Mouse (Mus musculus) liver, embryonic 15.5 days (tissue): Measurements from ENCODE around the gene Rcan1. TPM values are rescaled to one million over a fixed set of nuclear protein-coding genes. Genes with fewer than 3 reads are reported as not detected.

Source experiments
- ATAC-seq: fragments of 200-750 bp; cut with Nextera tagmentation; 2 replicates; pipeline ENCODE4 v1.8.0; 2017; ENCODE audit warnings: moderate number of reproducible peaks, mild to moderate bottlenecking, moderate library complexity; ENCODE audit not compliant: insufficient read depth
- H3K27ac ChIP-seq: fragments of 300-500 bp; sonication (generic); replicated peaks from 2 replicates; pipeline ENCODE4 v1.5.1; 2015; ENCODE audit warnings: mild to moderate bottlenecking, inconsistent platforms
- H3K27me3 ChIP-seq: fragments of 300-500 bp; sonication (generic); 2 replicates; pipeline ENCODE4 v1.6.1; 2015; ENCODE audit warnings: mild to moderate bottlenecking, inconsistent platforms
- H3K36me3 ChIP-seq: fragments of 300-500 bp; sonication (generic); replicated peaks from 2 replicates; pipeline ENCODE4 v1.6.1; 2015; ENCODE audit warnings: moderate library complexity, mild to moderate bottlenecking, inconsistent platforms
- H3K4me1 ChIP-seq: fragments of 300-500 bp; sonication (generic); replicated peaks from 2 replicates; pipeline ENCODE4 v1.6.1; 2015; ENCODE audit warnings: inconsistent platforms
- H3K4me2 ChIP-seq: fragments of 300-500 bp; sonication (generic); 2 replicates; pipeline ENCODE4 v1.6.1; 2015; ENCODE audit warnings: moderate library complexity, mild to moderate bottlenecking, inconsistent platforms
- H3K4me3 ChIP-seq: fragments of 300-500 bp; sonication (generic); replicated peaks from 2 replicates; pipeline ENCODE4 v1.5.1; 2015; ENCODE audit warnings: mild to moderate bottlenecking, inconsistent platforms
- H3K9ac ChIP-seq: fragments of 300-500 bp; sonication (generic); 2 replicates; pipeline ENCODE4 v1.6.1; 2015; ENCODE audit warnings: moderate library complexity, mild to moderate bottlenecking, inconsistent platforms
- H3K9me3 ChIP-seq: fragments of 300-500 bp; sonication (generic); replicated peaks from 2 replicates; pipeline ENCODE4 v1.6.1; 2016; ENCODE audit warnings: inconsistent platforms
- WGBS: fragments of 180-500 bp; shearing (Covaris S2); methylation state at CpG from one replicate; pipeline ENCODE4 v1.1.7; 2015; ENCODE audit warnings: mixed read lengths; ENCODE audit not compliant: insufficient replicate concordance; 5-methylcytosine and 5-hydroxymethylcytosine counted together
- polyA plus RNA-seq: library from polyadenylated mRNA; unstranded; fragments of >200 nt; fragmentation: Nextera tagmentation; extraction: Ambion mirVana; gene quantifications from 2 replicates; pipeline ENCODE4 v1.2.1, GENCODE M21; 2015

Rcan1 gene
- polyA plus RNA-seq, 1 experiment from 2014 or later: 9.3 TPM

GRCm38 (mm10) chr16:92365477-92365876, 105.2 kb downstream of the Rcan1 start:
- H3K4me1 ChIP-seq: peaks cover 17% of the 10 kb centered on the region
- WGBS: 64% methylated on average over 7 of the region's 7 CpGs
- H3K9ac ChIP-seq: no peak overlapping the region
- no peak overlapping the region for H3K4me2 ChIP-seq
- no peaks in the 10 kb centered on the region for H3K9me3 ChIP-seq
- no peak overlapping the region for H3K27ac ChIP-seq
- H3K27me3 ChIP-seq: peaks cover 24% of the 10 kb centered on the region
- no peaks in the 10 kb centered on the region for H3K36me3 ChIP-seq
- no peak overlapping the region for H3K4me3 ChIP-seq
- ATAC-seq: no peak

- no peaks in the 10 kb centered on the region for H3K9me3 ChIP-seq
- H3K27ac ChIP-seq: no peak overlapping the region
- no peak for ATAC-seq
- no peaks in the 10 kb centered on the region for H3K4me1 ChIP-seq
- no peak overlapping the region for H3K4me2 ChIP-seq
- WGBS: 65% methylated on average over 7 of the region's 7 CpGs
- H3K36me3 ChIP-seq: no peaks in the 10 kb centered on the region
- H3K27me3 ChIP-seq: peaks cover 36% of the 10 kb centered on the region; the same call in 1 of the 2 replicates
- H3K9ac ChIP-seq: no peak overlapping the region
- no peak overlapping the region for H3K4me3 ChIP-seq
Observed at GRCm38 (mm10) chr16:92360711-92361110, 110.0 kb downstream of the Rcan1 start.

- Histone ChIP-seq H3K27me3 (peaks cover 36% of the 10 kb centered on the region; the same call in 1 of the 2 replicates), H3K4me2 (no peak within 1 kb of the TSS), H3K9ac (no peak within 1 kb of the TSS), H3K4me3 (no peak within 1 kb of the TSS), H3K9me3 (no peaks in the 10 kb centered on the region), H3K27ac (no peak within 1 kb of the TSS), H3K36me3 (no peaks in the 10 kb centered on the region), H3K4me1 (no peaks in the 10 kb centered on the region)
- 44% methylated on average over 9 of the region's 9 CpGs for WGBS
- ATAC-seq: no peak
Observed at GRCm38 (mm10) chr16:92359229-92359628, 111.4 kb downstream of the Rcan1 start, which contains the start of gene Kcne1. Kcne1 (minus strand) TSS chr16:92359468.

DNA sequence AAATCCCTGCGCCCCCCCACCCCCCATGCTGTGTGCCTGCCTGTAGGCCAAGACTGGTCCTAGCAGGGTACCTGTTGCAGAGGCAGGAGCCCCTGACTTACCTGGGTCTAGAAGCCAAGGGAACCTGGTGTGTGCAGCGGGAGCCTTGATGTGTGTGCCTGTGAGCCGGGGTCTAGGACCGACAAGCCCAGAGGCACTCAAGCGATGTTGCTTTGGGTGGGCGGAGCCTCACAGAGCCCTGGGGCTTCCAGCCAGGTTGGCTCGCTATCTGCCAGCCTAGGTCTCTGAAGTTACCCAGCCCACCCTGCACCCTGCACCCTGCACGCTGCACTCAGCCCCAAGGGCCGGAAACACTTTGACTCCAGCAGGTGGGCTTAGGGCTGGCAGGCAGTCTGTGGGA, 111.9 kb downstream of the Rcan1 start:
- H3K27ac ChIP-seq: no peak overlapping the region
- H3K27me3 ChIP-seq: peaks cover 36% of the 10 kb centered on the region; the same call in 1 of the 2 replicates
- H3K4me3 ChIP-seq: no peak overlapping the region
- H3K9me3 ChIP-seq: no peaks in the 10 kb centered on the region
- H3K4me1 ChIP-seq: no peaks in the 10 kb centered on the region
- no peak overlapping the region for H3K4me2 ChIP-seq
- ATAC-seq: no peak
- 33% methylated on average over 9 of the region's 9 CpGs for WGBS
- H3K36me3 ChIP-seq: no peaks in the 10 kb centered on the region
- no peak overlapping the region for H3K9ac ChIP-seq

- no peaks in the 10 kb centered on the region for H3K36me3 ChIP-seq
- no peaks in the 10 kb centered on the region for H3K4me1 ChIP-seq
- no peak for ATAC-seq
- no peak overlapping the region for H3K4me2 ChIP-seq
- H3K27me3 ChIP-seq: peaks cover 35% of the 10 kb centered on the region; the same call in 1 of the 2 replicates
- H3K9me3 ChIP-seq: no peaks in the 10 kb centered on the region
- 72% methylated on average over 10 of the region's 10 CpGs for WGBS
- H3K27ac ChIP-seq: no peak overlapping the region
- no peak overlapping the region for H3K9ac ChIP-seq
- no peak overlapping the region for H3K4me3 ChIP-seq
Observed at GRCm38 (mm10) chr16:92357566-92357965, 113.1 kb downstream of the Rcan1 start.

DNA sequence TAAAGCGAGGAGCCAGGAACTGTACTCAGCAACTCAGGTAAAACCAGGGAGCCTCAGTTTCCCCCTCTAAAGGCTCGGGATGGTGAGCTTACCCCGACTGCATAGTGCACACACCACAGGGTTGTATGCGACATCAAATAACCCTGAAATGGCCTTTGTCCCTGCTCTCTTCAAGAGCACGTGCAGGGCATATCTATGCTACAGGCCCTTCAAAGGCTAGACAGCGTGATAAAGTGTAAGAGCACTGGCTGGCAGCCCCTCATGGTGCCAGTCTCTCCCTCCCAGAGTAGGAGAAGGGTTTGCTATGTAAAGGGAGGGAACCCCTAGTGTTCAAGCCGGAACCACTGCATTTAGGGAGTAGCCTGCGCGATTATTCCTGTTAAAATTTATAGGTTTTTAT, 113.6 kb downstream of the Rcan1 start:
- Histone ChIP-seq H3K4me1 (no peaks in the 10 kb centered on the region), H3K9me3 (no peaks in the 10 kb centered on the region), H3K4me3 (no peak overlapping the region), H3K4me2 (no peak overlapping the region), H3K9ac (no peak overlapping the region), H3K36me3 (no peaks in the 10 kb centered on the region), H3K27ac (no peak overlapping the region), H3K27me3 (peaks cover 30% of the 10 kb centered on the region; the same call in 1 of the 2 replicates)
- 67% methylated on average over 9 of the region's 9 CpGs for WGBS
- ATAC-seq: no peak

DNA sequence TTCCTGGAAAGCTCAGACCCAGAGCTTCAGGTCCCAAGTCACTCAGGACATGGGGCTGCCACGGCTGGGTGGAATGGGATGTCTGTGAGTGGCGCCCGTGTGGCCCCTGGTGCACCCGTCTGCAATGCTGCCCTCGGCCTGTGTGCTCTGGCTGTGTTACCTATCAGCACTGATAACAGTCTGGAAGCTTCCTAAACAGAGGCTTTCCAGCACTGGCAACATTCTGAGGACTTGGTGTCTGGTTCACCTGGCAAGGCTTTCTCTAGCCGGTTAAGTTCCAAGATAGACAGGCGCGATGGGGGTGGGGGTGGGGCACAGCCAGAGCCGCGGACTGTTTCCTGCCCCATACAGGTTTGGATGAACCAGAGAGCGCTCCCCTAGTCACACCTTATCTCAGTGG, 114.7 kb downstream of the Rcan1 start:
- Histone ChIP-seq H3K4me1 (no peaks in the 10 kb centered on the region), H3K9ac (no peak overlapping the region)
- 55% methylated on average over 11 of the region's 11 CpGs for WGBS

GRCm38 (mm10) chr16:92355366-92355765, 115.3 kb downstream of the Rcan1 start:
- H3K4me1 ChIP-seq: no peaks in the 10 kb centered on the region
- H3K4me2 ChIP-seq: no peak overlapping the region
- peaks cover 17% of the 10 kb centered on the region; the same call in 1 of the 2 replicates for H3K27me3 ChIP-seq
- H3K9ac ChIP-seq: no peak overlapping the region
- H3K36me3 ChIP-seq: no peaks in the 10 kb centered on the region
- H3K9me3 ChIP-seq: no peaks in the 10 kb centered on the region
- ATAC-seq: no peak
- H3K27ac ChIP-seq: no peak overlapping the region
- H3K4me3 ChIP-seq: no peak overlapping the region
- 36% methylated on average over 5 of the region's 5 CpGs for WGBS

More for the DNA sequence above, 114.7 kb downstream of the Rcan1 start:
- Histone ChIP-seq H3K27me3 (peaks cover 23% of the 10 kb centered on the region; the same call in 1 of the 2 replicates), H3K9me3 (no peaks in the 10 kb centered on the region), H3K27ac (no peak overlapping the region), H3K4me2 (no peak overlapping the region), H3K36me3 (no peaks in the 10 kb centered on the region), H3K4me3 (no peak overlapping the region)
- ATAC-seq: no peak

DNA sequence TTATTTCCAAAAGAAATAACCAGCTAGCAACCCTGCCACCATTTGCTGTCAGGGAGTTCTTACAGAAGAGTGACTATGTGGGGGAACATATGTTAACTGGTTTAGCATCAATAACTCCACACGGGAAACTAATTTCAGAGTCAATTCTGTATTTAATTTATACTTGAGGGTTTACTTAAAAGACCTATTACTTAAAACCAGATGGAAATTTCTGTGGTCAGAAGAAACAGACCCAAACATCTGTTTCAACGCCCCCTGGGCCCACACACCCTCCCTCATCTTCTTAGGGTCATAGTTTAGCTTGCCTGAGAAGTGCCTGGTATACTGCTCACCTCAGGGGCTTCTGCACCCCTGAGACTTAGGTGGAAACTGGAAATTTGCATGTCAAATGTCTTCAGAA, 116.8 kb downstream of the Rcan1 start:
- WGBS: 49% methylated on average over 2 of the region's 2 CpGs
- no peaks in the 10 kb centered on the region for H3K36me3 ChIP-seq
- H3K9ac ChIP-seq: no peak overlapping the region
- ATAC-seq: no peak
- H3K9me3 ChIP-seq: no peaks in the 10 kb centered on the region
- H3K4me3 ChIP-seq: no peak overlapping the region
- H3K27me3 ChIP-seq: peaks cover 12% of the 10 kb centered on the region; the same call in 1 of the 2 replicates
- H3K27ac ChIP-seq: no peak overlapping the region
- no peak overlapping the region for H3K4me2 ChIP-seq
- no peaks in the 10 kb centered on the region for H3K4me1 ChIP-seq

- H3K9ac ChIP-seq: no peak overlapping the region
- ATAC-seq: no peak
- no peak overlapping the region for H3K4me2 ChIP-seq
- WGBS: 74% methylated on average over 12 of the region's 12 CpGs
- no peak overlapping the region for H3K4me3 ChIP-seq
- H3K27ac ChIP-seq: no peak overlapping the region
- no peaks in the 10 kb centered on the region for H3K9me3 ChIP-seq
- peaks cover 9% of the 10 kb centered on the region; the same call in 1 of the 2 replicates for H3K27me3 ChIP-seq
- H3K4me1 ChIP-seq: no peaks in the 10 kb centered on the region
- H3K36me3 ChIP-seq: no peaks in the 10 kb centered on the region
Observed at GRCm38 (mm10) chr16:92353295-92353694, 117.4 kb downstream of the Rcan1 start.

DNA sequence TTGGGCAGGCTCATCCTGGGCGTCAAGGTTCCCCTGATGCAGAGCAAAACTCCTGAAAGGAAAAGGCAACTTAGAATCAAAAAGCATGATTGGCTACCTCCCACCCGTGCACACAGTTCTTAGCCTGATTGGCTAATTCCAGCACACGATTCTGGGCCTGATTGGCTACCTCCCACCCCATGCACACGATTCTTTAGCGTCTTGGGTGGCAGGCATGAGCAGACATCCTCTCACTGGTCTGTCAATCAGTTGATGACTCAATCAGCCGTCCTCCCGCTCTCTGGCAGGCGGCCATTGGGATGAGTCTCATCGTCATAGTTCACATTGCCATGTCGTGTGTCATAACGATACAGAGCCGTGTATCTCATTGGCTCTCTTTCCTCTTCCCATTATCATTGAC, 121.7 kb downstream of the Rcan1 start:
- Histone ChIP-seq H3K36me3 (no peaks in the 10 kb centered on the region), H3K27me3 (no peaks in the 10 kb centered on the region), H3K4me1 (peaks cover 9% of the 10 kb centered on the region), H3K9ac (no peak overlapping the region), H3K9me3 (no peaks in the 10 kb centered on the region), H3K4me3 (no peak overlapping the region), H3K27ac (no peak overlapping the region), H3K4me2 (no peak overlapping the region)
- ATAC-seq: no peak
- 71% methylated on average over 12 of the region's 12 CpGs for WGBS

DNA sequence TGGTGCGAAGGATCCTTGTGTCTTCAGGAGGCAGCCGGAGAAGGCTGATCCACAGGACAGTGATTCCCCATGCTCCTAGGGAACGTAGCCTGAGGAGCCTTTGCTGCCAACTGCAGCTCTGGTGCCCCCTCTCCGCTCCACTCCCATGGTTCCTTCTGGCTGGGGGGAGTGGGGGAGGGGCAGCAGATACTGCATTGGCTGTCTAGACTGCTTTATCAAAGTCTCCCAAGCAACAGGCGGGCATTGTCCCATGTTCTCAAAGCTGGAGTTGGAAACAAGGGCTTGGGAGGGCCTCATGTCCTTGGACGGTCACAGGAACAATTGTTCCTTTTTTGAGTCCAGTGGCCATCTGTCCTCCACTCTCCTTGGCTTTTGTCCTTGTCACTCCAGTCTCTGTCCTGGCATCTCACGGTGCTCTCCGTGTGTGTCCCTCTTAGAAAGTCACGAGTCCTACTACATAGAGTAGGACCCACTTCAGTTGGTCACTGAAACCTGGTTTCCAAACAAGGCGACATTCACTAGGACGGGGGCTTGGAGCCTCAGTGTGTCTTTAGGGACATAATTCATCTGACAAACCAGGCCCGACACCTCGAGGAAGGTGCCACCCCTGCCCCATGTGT, 124.3 kb downstream of the Rcan1 start:
- Histone ChIP-seq H3K36me3 (no peaks in the 10 kb centered on the region), H3K9ac (no peak overlapping the region), H3K9me3 (no peaks in the 10 kb centered on the region), H3K4me3 (no peak overlapping the region), H3K4me2 (no peak overlapping the region), H3K27ac (no peak overlapping the region), H3K27me3 (no peaks in the 10 kb centered on the region), H3K4me1 (peaks cover 12% of the 10 kb centered on the region)
- ATAC-seq: no peak
- 65% methylated on average over 13 of the region's 13 CpGs for WGBS
